Mouse (Mus musculus): ENCODE data around the gene Oas1f.

DNA sequence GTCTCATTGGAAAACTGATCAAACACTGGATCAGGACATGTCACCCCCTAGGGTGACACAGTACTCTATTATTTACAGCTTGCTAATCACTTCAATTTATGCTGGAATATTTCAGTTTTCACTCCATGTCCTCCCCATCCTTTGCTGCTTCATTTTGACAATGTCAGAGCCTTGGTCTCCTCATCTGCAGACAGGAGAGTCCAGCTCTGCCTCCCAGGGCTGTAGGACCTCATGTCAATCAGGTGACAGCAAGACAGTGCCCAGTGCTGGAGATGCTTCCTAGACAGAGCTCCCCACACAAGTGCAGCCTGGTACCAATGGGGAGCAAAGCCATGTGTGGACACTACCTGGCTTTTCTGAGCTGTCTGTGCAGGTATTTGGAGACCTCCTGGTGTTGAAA, 51.6 kb downstream of the Oas1f start:
- TF ChIP-seq GATA2 (IDR thresholded peaks at IDR 0.05; ENCODE audit: borderline replicate concordance, low read depth, low read length) (no peak), CTCF (IDR thresholded peaks at IDR 0.05; ENCODE audit: low read depth, low read length) (no peak), GATA1 (IDR thresholded peaks at IDR 0.05; ENCODE audit: borderline replicate concordance, low read length) (no peak), TAL1 (conservative IDR thresholded peaks at IDR 0.05; ENCODE audit: low read depth, low read length) (no peak)

Measured in G1E (cell line).